Mouse (Mus musculus): ENCODE measurements around the gene Phka1. TPM values are rescaled to one million over a fixed set of nuclear protein-coding genes. Genes with fewer than 3 reads are reported as not detected.

Gene Phka1
- polyA plus RNA-seq, 1 experiment from 2014 or later: 9.9 TPM

DNA sequence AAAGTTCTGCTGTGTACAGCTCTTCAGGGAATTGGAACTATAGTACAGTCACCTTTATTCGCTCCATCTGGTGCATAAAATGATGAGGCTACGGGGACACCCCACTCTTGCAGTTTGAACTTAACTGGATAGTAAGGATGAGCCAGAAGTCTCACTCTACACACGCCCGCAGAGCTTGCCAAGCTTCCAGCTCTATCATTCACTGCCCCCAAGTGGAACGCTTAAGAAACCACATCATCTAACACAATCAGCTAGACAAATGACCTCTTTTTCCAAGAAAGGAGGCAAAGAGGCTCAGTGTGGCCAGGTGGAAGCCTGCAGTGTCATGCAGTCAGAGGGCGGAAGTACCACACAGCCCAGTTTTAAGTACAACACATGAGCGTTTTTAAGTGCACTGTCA, 158.5 kb downstream of the Phka1 start:
- no peak overlapping the region for H3K4me3 ChIP-seq (ENCODE audit: low read depth, low read length)
- H3K9ac ChIP-seq (ENCODE audit: low read depth, low read length): no peak overlapping the region
- no peak overlapping the region for H3K27ac ChIP-seq (ENCODE audit: low read depth, low read length)
- no peaks in the 10 kb centered on the region; the same call in 1 of the 2 replicates for H3K27me3 ChIP-seq (ENCODE audit: control insufficient read depth, insufficient read depth, low read length)
- H3K4me1 ChIP-seq (ENCODE audit: control insufficient read depth, insufficient read depth, low read length): no peaks in the 10 kb centered on the region
- 80% methylated on average over 7 of the region's 7 CpGs for WGBS (ENCODE audit: insufficient replicate concordance)
- H3K4me2 ChIP-seq: no peak overlapping the region
- no peaks in the 10 kb centered on the region for H3K9me3 ChIP-seq (replicated peaks; ENCODE audit: control insufficient read depth, low read length)
- no peaks in the 10 kb centered on the region for H3K36me3 ChIP-seq (ENCODE audit: control insufficient read depth, insufficient read depth, low read length)
- ATAC-seq (replicated peaks; ENCODE audit: insufficient number of reproducible peaks, low FRiP score, low TSS enrichment): no peak

DNA sequence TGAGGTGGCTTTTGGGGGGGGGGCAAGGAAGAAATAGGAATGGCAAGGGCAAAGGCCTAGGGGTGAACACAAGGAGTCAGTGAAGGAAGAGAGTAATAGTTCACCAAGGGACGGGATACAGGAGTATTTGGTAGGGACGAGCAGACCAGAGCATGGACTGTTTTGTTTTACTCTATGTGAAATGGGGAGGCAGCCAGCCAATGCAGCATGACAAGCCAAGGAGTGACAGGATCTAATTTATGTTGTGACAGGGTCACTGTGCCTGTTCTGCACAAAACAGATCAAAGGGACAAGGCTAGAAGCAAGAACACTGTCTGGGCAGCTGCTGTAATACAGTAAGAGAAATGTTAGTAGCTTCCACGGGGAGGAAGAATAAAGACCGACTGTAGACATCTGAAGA, 164.4 kb downstream of the Phka1 start:
- Histone ChIP-seq H3K9ac (ENCODE audit: low read depth, low read length) (no peak overlapping the region), H3K27me3 (ENCODE audit: control insufficient read depth, insufficient read depth, low read length) (no peaks in the 10 kb centered on the region; the same call in 1 of the 2 replicates), H3K4me1 (ENCODE audit: control insufficient read depth, insufficient read depth, low read length) (no peaks in the 10 kb centered on the region), H3K27ac (ENCODE audit: low read depth, low read length) (no peak overlapping the region), H3K4me2 (no peak overlapping the region), H3K9me3 (replicated peaks; ENCODE audit: control insufficient read depth, low read length) (no peaks in the 10 kb centered on the region), H3K4me3 (ENCODE audit: low read depth, low read length) (no peak overlapping the region), H3K36me3 (ENCODE audit: control insufficient read depth, insufficient read depth, low read length) (no peaks in the 10 kb centered on the region)
- 65% methylated on average over 4 of the region's 4 CpGs for WGBS (ENCODE audit: insufficient replicate concordance)
- ATAC-seq (replicated peaks; ENCODE audit: insufficient number of reproducible peaks, low FRiP score, low TSS enrichment): no peak

DNA sequence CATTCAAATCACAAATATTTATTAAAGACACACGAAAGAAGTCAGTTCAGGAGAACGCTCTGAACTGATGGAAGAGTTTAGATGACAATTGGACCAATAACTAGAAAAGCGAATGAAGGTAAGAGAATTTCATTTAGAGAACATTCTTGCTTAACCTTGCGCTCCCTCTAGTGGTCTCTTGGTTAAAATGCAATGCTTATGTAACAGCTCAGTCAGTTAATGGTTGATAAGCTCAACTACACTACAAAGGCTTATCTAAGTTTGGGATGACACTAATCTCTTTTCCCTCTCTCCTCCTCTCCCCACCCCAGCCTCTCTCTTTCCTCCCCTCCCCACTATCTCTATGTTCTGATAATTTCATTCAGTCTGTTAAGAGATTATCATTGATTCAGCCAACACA, 165.1 kb downstream of the Phka1 start:
- Histone ChIP-seq H3K4me2 (no peak overlapping the region), H3K4me3 (ENCODE audit: low read depth, low read length) (no peak overlapping the region), H3K36me3 (ENCODE audit: control insufficient read depth, insufficient read depth, low read length) (no peaks in the 10 kb centered on the region), H3K27ac (ENCODE audit: low read depth, low read length) (no peak overlapping the region), H3K27me3 (ENCODE audit: control insufficient read depth, insufficient read depth, low read length) (no peaks in the 10 kb centered on the region; the same call in 1 of the 2 replicates), H3K4me1 (ENCODE audit: control insufficient read depth, insufficient read depth, low read length) (no peaks in the 10 kb centered on the region), H3K9ac (ENCODE audit: low read depth, low read length) (no peak overlapping the region), H3K9me3 (replicated peaks; ENCODE audit: control insufficient read depth, low read length) (no peaks in the 10 kb centered on the region)
- no peak for ATAC-seq (replicated peaks; ENCODE audit: insufficient number of reproducible peaks, low FRiP score, low TSS enrichment)
- WGBS (ENCODE audit: insufficient replicate concordance): 25% methylated on average over 4 of the region's 4 CpGs

DNA sequence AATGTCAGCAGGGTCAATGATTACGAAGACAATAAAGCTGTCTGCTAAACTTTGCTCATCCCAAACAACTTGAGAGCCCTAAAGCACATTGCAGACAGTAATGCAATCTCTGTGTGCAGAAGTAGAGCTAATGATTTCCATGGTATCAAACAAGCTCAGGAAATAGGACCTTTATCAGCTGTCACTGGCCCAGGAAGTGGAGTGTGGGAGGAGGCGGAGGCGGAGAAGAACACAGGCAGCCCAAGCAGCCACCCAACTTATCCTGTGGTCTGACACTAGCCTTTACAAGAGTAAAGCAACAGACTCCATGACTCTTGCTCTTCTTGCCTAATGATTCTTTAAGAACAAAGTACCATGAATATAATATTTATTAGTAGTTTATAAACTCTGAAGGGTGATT, 165.6 kb downstream of the Phka1 start:
- Histone ChIP-seq H3K4me1 (ENCODE audit: control insufficient read depth, insufficient read depth, low read length) (no peaks in the 10 kb centered on the region), H3K36me3 (ENCODE audit: control insufficient read depth, insufficient read depth, low read length) (no peaks in the 10 kb centered on the region), H3K4me3 (ENCODE audit: low read depth, low read length) (no peak overlapping the region), H3K4me2 (no peak overlapping the region), H3K27ac (ENCODE audit: low read depth, low read length) (no peak overlapping the region), H3K9me3 (replicated peaks; ENCODE audit: control insufficient read depth, low read length) (no peaks in the 10 kb centered on the region), H3K9ac (ENCODE audit: low read depth, low read length) (no peak overlapping the region), H3K27me3 (ENCODE audit: control insufficient read depth, insufficient read depth, low read length) (no peaks in the 10 kb centered on the region; the same call in 1 of the 2 replicates)
- 51% methylated on average over 3 of the region's 3 CpGs for WGBS (ENCODE audit: insufficient replicate concordance)
- no peak for ATAC-seq (replicated peaks; ENCODE audit: insufficient number of reproducible peaks, low FRiP score, low TSS enrichment)

DNA sequence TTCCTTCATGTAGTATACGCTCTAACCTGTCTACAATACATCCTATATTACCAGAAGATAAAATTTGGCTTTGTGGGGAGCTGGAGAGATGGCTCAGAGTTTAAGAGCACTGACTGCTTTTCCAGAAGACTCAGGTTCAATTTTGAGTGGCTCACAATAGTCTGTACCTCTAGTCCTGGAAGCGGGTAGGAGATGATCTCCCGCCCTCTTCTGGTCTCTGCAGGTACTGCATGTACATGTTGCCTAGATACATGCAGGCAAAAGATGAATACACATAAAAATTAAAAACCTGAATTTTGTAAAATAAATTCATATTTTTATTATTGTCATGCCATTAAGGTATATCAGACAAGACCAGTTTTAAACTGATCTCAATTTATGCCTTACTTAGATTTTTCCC, 167.3 kb downstream of the Phka1 start:
- no peak overlapping the region for H3K4me2 ChIP-seq
- H3K9ac ChIP-seq (ENCODE audit: low read depth, low read length): no peak overlapping the region
- H3K9me3 ChIP-seq (replicated peaks; ENCODE audit: control insufficient read depth, low read length): no peaks in the 10 kb centered on the region
- H3K36me3 ChIP-seq (ENCODE audit: control insufficient read depth, insufficient read depth, low read length): no peaks in the 10 kb centered on the region
- no peak overlapping the region for H3K27ac ChIP-seq (ENCODE audit: low read depth, low read length)
- 35% methylated on average over 3 of the region's 3 CpGs for WGBS (ENCODE audit: insufficient replicate concordance)
- no peaks in the 10 kb centered on the region for H3K4me1 ChIP-seq (ENCODE audit: control insufficient read depth, insufficient read depth, low read length)
- no peak overlapping the region for H3K4me3 ChIP-seq (ENCODE audit: low read depth, low read length)
- H3K27me3 ChIP-seq (ENCODE audit: control insufficient read depth, insufficient read depth, low read length): no peaks in the 10 kb centered on the region
- no peak for ATAC-seq (replicated peaks; ENCODE audit: insufficient number of reproducible peaks, low FRiP score, low TSS enrichment)

DNA sequence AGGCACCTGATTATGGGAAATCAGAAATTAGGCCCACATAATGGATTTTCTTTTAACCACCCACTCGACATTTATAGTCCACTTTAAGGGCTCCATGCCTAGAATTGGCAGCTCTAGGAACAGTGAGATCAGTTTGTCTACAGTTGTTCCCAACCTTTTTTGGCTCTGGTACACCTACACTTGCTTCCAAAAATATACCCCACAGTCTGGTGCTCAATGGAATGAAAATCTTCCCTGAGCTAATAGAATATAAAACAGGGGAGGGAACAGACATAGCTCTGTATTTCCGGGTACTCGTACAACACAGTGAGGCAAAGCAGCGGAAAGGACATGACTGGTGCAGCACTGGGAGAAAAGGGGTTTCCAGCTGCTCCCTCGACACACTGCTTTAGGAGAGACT, 168.5 kb downstream of the Phka1 start:
- no peaks in the 10 kb centered on the region for H3K36me3 ChIP-seq (ENCODE audit: control insufficient read depth, insufficient read depth, low read length)
- no peaks in the 10 kb centered on the region for H3K4me1 ChIP-seq (ENCODE audit: control insufficient read depth, insufficient read depth, low read length)
- no peak overlapping the region for H3K9ac ChIP-seq (ENCODE audit: low read depth, low read length)
- H3K4me2 ChIP-seq: no peak overlapping the region
- no peak overlapping the region for H3K4me3 ChIP-seq (ENCODE audit: low read depth, low read length)
- 0 out of 2 replicates have a peak, but pooled peaks cover 2% of the 10 kb centered on the region for H3K27me3 ChIP-seq (ENCODE audit: control insufficient read depth, insufficient read depth, low read length)
- no peaks in the 10 kb centered on the region for H3K9me3 ChIP-seq (replicated peaks; ENCODE audit: control insufficient read depth, low read length)
- no peak for ATAC-seq (replicated peaks; ENCODE audit: insufficient number of reproducible peaks, low FRiP score, low TSS enrichment)
- 78% methylated on average over 5 of the region's 5 CpGs for WGBS (ENCODE audit: insufficient replicate concordance)
- H3K27ac ChIP-seq (ENCODE audit: low read depth, low read length): no peak overlapping the region

Other genes starting within 250 kb of the Phka1 start
- 2.2 and 2.8 TPM in 2 replicates for gene Hdac8, start 138.9 kb downstream of the Phka1 start, polyA plus RNA-seq (2014; fragmentation: Nextera tagmentation; extraction: Ambion mirVana)
- gene Gm3880, start 42.7 kb upstream of the Phka1 start, polyA plus RNA-seq (2014; fragmentation: Nextera tagmentation; extraction: Ambion mirVana): not detected in 2 replicates
- not detected in 2 replicates for gene Gm9112, start 63.4 kb upstream of the Phka1 start, polyA plus RNA-seq (2014; fragmentation: Nextera tagmentation; extraction: Ambion mirVana)
- gene Dmrtc1b, start 63.6 kb upstream of the Phka1 start, polyA plus RNA-seq (2014; fragmentation: Nextera tagmentation; extraction: Ambion mirVana): not detected in 2 replicates
- gene Dmrtc1c1, start 158.7 kb upstream of the Phka1 start, polyA plus RNA-seq (2014; fragmentation: Nextera tagmentation; extraction: Ambion mirVana): not detected in 2 replicates
- 0.17 TPM in 1 of 2 replicates, not detected in the other for gene Dmrtc1c2, start 210.4 kb upstream of the Phka1 start, polyA plus RNA-seq (2014; fragmentation: Nextera tagmentation; extraction: Ambion mirVana)
- gene 1700031F05Rik, start 223.7 kb upstream of the Phka1 start, polyA plus RNA-seq (2014; fragmentation: Nextera tagmentation; extraction: Ambion mirVana): not detected in 2 replicates